23 mouse cellular contexts compared by ENCODE assay signal in the genomic region with DNA sequence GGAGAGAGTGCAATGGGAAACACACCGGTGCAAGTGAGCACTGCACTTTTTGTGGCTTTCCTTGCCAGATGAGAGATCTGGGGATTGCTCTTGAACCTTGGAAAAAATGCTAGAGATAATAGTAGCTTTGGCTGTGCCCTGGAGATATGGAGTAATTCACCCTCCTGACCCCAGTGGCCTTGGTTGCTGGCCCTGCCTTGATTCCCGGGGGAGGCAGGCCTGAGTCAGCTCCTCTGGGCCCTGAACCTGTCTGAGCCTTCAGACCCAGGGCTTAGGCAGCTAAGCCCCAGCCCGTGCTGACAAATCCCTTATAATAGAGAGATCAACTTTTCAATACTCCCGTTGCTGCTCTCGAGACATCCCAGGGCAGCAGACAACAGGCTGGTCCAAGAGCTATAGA. TPM values are rescaled to one million over a fixed set of nuclear protein-coding genes. Genes with fewer than 3 reads are reported as not detected.
"Had no signal": no experiment of that assay in that cellular context is flagged by ENCODE, and none has a peak within 500 bp of the region (broad histone marks: within the 10 kb centered on the region; RNA-seq: fewer than 3 reads in every experiment).

No protein-coding gene starts in this region.

- H3K27ac ChIP-seq: kidney, embryonic 15.5 days; limb, embryonic 12.5 days; limb, embryonic 15.5 days; liver, embryonic 14.5 days; macrophage; stomach, embryonic 15.5 days had no signal

- DNase-seq: kidney, adult 8-10 months; kidney, postnatal 10 days; kidney, postnatal 36 days; layer of hippocampus, postnatal 36 days; left cerebral cortex, postnatal 4 days; liver, postnatal 0 days; lung, embryonic 14.5 days; midbrain, embryonic 14.5 days; right cerebral cortex, postnatal 25 days; spleen, adult 18-20 months; thymus, postnatal 36 days had no signal

- H3K4me3 ChIP-seq: kidney, embryonic 15.5 days; limb, embryonic 12.5 days; limb, embryonic 15.5 days; stomach, embryonic 15.5 days had no signal

RNA-seq across cellular contexts. Expression of a gene that starts 36.9 kb away (rescaled TPM):
- total RNA-seq: layer of hippocampus, adult 8-10 months; layer of hippocampus, postnatal 10 days; layer of hippocampus, postnatal 36 days; left cerebral cortex, adult 8-10 months; left cerebral cortex, postnatal 14 days; left cerebral cortex, postnatal 4 days; megakaryocyte, adult 5-6 weeks; midbrain, postnatal 0 days had no signal
